Mouse (Mus musculus) frontal cortex, adult (tissue): ENCODE results near the gene Tnfsfm13.
"Not testable (repeated sequence)": the region's sequence is repeated elsewhere in the genome, so short reads cannot be mapped to it uniquely, and the experiment has no call there.

ENCODE experiments used
- ATAC-seq: cut with Nextera tagmentation; 2 replicates; pipeline ENCODE4 v1.9.2; 2017; ENCODE audit warnings: mild to moderate bottlenecking, moderate library complexity, mixed read lengths; ENCODE audit not compliant: low TSS enrichment

Gene Tnfsfm13

GRCm38 (mm10) chr11:69704613-69705010, 8.7 kb upstream of the Tnfsfm13 start:
- ATAC-seq: no peak

- ATAC-seq: no peak
Measured at GRCm38 (mm10) chr11:69703814-69704612, 8.1 kb upstream of the Tnfsfm13 start.

- not testable (repeated sequence) for ATAC-seq
Measured at GRCm38 (mm10) chr11:69703381-69703780, 7.5 kb upstream of the Tnfsfm13 start.

- not testable (repeated sequence) for ATAC-seq
Measured at GRCm38 (mm10) chr11:69702886-69703285, 7.0 kb upstream of the Tnfsfm13 start.

GRCm38 (mm10) chr11:69699595-69699994, 3.7 kb upstream of the Tnfsfm13 start:
- no peak for ATAC-seq

GRCm38 (mm10) chr11:69698574-69698973, 2.7 kb upstream of the Tnfsfm13 start:
- no peak for ATAC-seq

- ATAC-seq: no peak
Measured at GRCm38 (mm10) chr11:69697396-69697795, 1.5 kb upstream of the Tnfsfm13 start.

- no peak; the same call in none of the 2 replicates for ATAC-seq
Measured at GRCm38 (mm10) chr11:69695046-69695360, 895 bp downstream of the Tnfsfm13 start.

GRCm38 (mm10) chr11:69693421-69693965, 2.4 kb downstream of the Tnfsfm13 start:
- no peak for ATAC-seq

GRCm38 (mm10) chr11:69692863-69693262, 3.0 kb downstream of the Tnfsfm13 start:
- no peak for ATAC-seq

- ATAC-seq: no peak
Measured at GRCm38 (mm10) chr11:69692196-69692811, 3.6 kb downstream of the Tnfsfm13 start.

- ATAC-seq: no peak
Measured at GRCm38 (mm10) chr11:69689891-69690290, 6.0 kb downstream of the Tnfsfm13 start.

- ATAC-seq: no peak
Measured at GRCm38 (mm10) chr11:69687061-69687460, 8.8 kb downstream of the Tnfsfm13 start.

GRCm38 (mm10) chr11:69686377-69686776, 9.5 kb downstream of the Tnfsfm13 start:
- no peak for ATAC-seq

- ATAC-seq: no peak
Measured at GRCm38 (mm10) chr11:69685526-69686148, 10.3 kb downstream of the Tnfsfm13 start, which contains the start of gene Tnfsf13. Gene Tnfsf13, minus strand, starts transcription at chr11:69685784.

- ATAC-seq: no peak
Measured at GRCm38 (mm10) chr11:69684936-69685335, 11.0 kb downstream of the Tnfsfm13 start.

- no peak for ATAC-seq
Measured at GRCm38 (mm10) chr11:69684128-69684745, 11.7 kb downstream of the Tnfsfm13 start.

GRCm38 (mm10) chr11:69683576-69683975, 12.3 kb downstream of the Tnfsfm13 start:
- no peak for ATAC-seq

- peak; percentile 20; the same call in 1 of the 2 replicates for ATAC-seq
Measured at GRCm38 (mm10) chr11:69682840-69683533, 12.9 kb downstream of the Tnfsfm13 start.

- no peak for ATAC-seq
Measured at GRCm38 (mm10) chr11:69682209-69682839, 13.6 kb downstream of the Tnfsfm13 start.
